Mouse (Mus musculus) megakaryocyte, embryonic 14.5 days (primary cell): ENCODE data around the gene Bcl2l1.

Experiments
- FLI1 ChIP-seq: IDR thresholded peaks from 2 replicates; pipeline ENCODE4 v1.6.1; 2012; ENCODE audit warnings: low read length, inconsistent platforms, mixed read lengths
- GATA1 ChIP-seq: IDR thresholded peaks from 3 replicates; pipeline ENCODE4 v1.6.1; 2012; ENCODE audit warnings: mixed read lengths, low read length, inconsistent platforms, borderline replicate concordance

- TF ChIP-seq GATA1 = no peak
- TF ChIP-seq FLI1 = no peak
Observed at GRCm38 (mm10) chr2:152821566-152821965, 10.0 kb downstream of the Bcl2l1 start.
